Mouse (Mus musculus): ENCODE data around the gene Cotl1. TPM values are rescaled to one million over a fixed set of nuclear protein-coding genes. Genes with fewer than 3 reads are reported as not detected.

Cotl1 gene
- polyA plus RNA-seq, 1 experiment = 593 TPM

DNA sequence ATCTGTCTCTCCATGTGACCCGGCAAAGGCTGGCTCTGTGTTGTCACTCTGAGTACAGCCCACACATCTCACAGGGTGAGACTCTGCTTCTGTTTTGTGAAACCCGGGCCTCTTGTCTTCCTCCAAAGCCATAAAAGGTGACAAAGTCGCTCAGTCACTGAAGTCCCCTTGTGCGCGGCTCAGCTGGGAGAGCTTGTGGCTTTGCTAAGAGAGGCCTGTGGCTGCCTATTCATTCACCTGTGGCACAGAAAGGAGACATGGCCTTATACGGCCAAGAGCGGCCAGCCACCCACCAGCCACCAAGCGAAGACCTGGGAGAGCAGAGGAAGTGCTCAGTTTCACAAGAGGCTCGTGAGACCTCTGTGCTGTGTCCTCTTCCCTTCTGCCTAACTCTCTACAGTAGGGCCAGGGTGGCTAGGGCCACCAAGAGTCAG is 56.2 kb downstream of the Cotl1 start:
- H3K36me3 ChIP-seq (replicated peaks; ENCODE audit: low read length) = no peaks in the 10 kb centered on the region
- peak overlapping the region; percentile 8 for H3K4me3 ChIP-seq (replicated peaks)
- peaks cover 52% of the 10 kb centered on the region for H3K4me1 ChIP-seq
- peaks cover 48% of the 10 kb centered on the region for H3K27me3 ChIP-seq (replicated peaks)
- TF ChIP-seq FLI1 (IDR thresholded peaks at IDR 0.05; ENCODE audit: low read length) (no peak), GATA1 (IDR thresholded peaks at IDR 0.05; ENCODE audit: borderline replicate concordance, low read length) (no peak)
- no peaks in the 10 kb centered on the region for H3K9me3 ChIP-seq

GRCm38 (mm10) chr8:119783579-119783978 is 56.8 kb downstream of the Cotl1 start:
- H3K4me1 ChIP-seq = peaks cover 58% of the 10 kb centered on the region
- H3K36me3 ChIP-seq (replicated peaks; ENCODE audit: low read length) = no peaks in the 10 kb centered on the region
- no peaks in the 10 kb centered on the region for H3K9me3 ChIP-seq
- peaks cover 42% of the 10 kb centered on the region for H3K27me3 ChIP-seq (replicated peaks)
- TF ChIP-seq FLI1 (IDR thresholded peaks at IDR 0.05; ENCODE audit: low read length) = no peak
- TF ChIP-seq GATA1 (IDR thresholded peaks at IDR 0.05; ENCODE audit: borderline replicate concordance, low read length) = no peak
- H3K4me3 ChIP-seq (replicated peaks) = no peak overlapping the region

GRCm38 (mm10) chr8:119782715-119783114 is 57.6 kb downstream of the Cotl1 start:
- Histone ChIP-seq H3K36me3 (replicated peaks; ENCODE audit: low read length) (no peaks in the 10 kb centered on the region), H3K4me1 (peaks cover 64% of the 10 kb centered on the region), H3K27me3 (replicated peaks) (peaks cover 38% of the 10 kb centered on the region), H3K4me3 (replicated peaks) (no peak overlapping the region), H3K9me3 (no peaks in the 10 kb centered on the region)
- no peak for TF ChIP-seq FLI1 (IDR thresholded peaks at IDR 0.05; ENCODE audit: low read length)
- TF ChIP-seq GATA1 (IDR thresholded peaks at IDR 0.05; ENCODE audit: borderline replicate concordance, low read length) = no peak

DNA sequence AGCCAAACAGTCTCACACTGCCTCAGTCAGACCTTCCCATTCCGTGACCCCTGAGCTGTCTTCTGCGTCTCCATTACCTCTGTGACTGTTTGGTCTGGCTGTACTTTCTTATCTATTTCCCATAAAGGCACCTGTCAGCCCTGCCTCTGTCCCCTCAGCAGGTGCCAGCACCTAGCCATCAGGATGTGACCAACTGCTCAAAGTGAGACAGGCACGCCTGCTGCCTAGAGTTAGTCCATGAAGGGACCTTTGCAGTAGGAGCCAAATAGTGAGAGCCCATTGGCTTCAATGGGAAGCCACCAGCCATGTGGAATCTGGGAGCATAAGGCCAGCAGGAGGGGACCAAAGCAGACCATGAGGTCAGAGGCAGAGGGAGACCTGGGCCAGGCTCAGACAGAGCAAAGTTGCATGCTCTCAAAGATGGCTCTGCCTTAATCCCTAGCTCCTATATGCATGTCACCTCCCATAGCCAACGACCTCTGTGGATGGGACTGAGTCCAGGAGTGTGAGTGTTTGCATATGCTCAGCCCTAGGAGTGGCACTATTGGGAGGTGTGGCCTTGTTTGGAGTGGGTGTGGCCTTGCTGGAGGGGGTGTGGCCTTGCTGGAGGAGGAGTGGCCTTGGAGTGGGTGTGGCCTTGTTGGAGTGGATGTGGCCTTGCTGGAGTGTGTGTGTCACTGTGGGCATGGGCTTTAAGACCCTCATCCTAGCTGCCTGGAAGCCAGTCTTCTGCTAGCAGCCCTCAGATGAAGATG is 59.1 kb downstream of the Cotl1 start:
- TF ChIP-seq FLI1 (IDR thresholded peaks at IDR 0.05; ENCODE audit: low read length) = no peak
- no peak for TF ChIP-seq GATA1 (IDR thresholded peaks at IDR 0.05; ENCODE audit: borderline replicate concordance, low read length)
- H3K36me3 ChIP-seq (replicated peaks; ENCODE audit: low read length) = no peaks in the 10 kb centered on the region
- no peak overlapping the region for H3K4me3 ChIP-seq (replicated peaks)
- H3K9me3 ChIP-seq = peaks cover 5% of the 10 kb centered on the region; the same call in 1 of the 2 replicates
- peaks cover 37% of the 10 kb centered on the region for H3K27me3 ChIP-seq (replicated peaks)
- peaks cover 68% of the 10 kb centered on the region for H3K4me1 ChIP-seq

DNA sequence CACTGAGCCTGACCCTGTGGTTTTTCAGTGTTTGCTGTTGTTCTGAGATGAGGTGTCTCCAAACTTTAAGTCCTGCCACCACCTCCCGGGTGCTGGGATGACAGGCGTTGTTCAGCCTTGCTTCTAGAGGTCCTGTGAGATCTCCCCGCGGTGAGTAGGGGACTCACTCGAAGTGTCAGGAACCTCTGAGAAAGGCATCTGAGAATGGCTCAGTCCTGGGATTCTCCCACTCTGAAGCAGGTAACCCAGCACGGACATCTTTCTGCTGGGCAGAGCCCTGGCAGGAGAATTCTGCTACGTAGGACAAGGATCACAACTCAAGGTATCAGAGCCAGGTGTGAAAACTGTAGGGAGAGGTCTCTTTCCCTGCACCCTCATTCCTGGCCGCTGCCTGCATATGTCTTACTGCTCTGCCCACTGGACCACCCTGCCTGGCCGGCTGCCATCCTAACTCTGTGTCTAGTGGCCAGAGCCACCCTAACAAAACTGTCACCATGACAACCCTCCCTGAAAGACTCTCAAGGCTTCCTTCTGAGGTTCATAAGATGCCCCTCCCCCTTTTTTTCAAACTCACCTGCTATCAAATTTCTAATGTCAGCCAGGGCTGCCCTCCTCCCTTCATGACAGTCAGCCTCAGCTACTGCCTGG is 59.8 kb downstream of the Cotl1 start:
- H3K4me1 ChIP-seq = peaks cover 64% of the 10 kb centered on the region
- H3K4me3 ChIP-seq (replicated peaks) = no peak overlapping the region
- peaks cover 5% of the 10 kb centered on the region; the same call in 1 of the 2 replicates for H3K9me3 ChIP-seq
- H3K27me3 ChIP-seq (replicated peaks) = peaks cover 34% of the 10 kb centered on the region
- no peaks in the 10 kb centered on the region for H3K36me3 ChIP-seq (replicated peaks; ENCODE audit: low read length)
- TF ChIP-seq GATA1 (IDR thresholded peaks at IDR 0.05; ENCODE audit: borderline replicate concordance, low read length) = no peak
- no peak for TF ChIP-seq FLI1 (IDR thresholded peaks at IDR 0.05; ENCODE audit: low read length)

GRCm38 (mm10) chr8:119779013-119779737 is 61.2 kb downstream of the Cotl1 start:
- Histone ChIP-seq H3K27me3 (replicated peaks) (peaks cover 27% of the 10 kb centered on the region), H3K36me3 (replicated peaks; ENCODE audit: low read length) (peaks cover 2% of the 10 kb centered on the region), H3K4me3 (replicated peaks) (peak overlapping the region; percentile 93), H3K9me3 (peaks cover 5% of the 10 kb centered on the region; the same call in 1 of the 2 replicates), H3K4me1 (peaks cover 59% of the 10 kb centered on the region)
- TF ChIP-seq GATA1 (IDR thresholded peaks at IDR 0.05; ENCODE audit: borderline replicate concordance, low read length) (no peak), FLI1 (IDR thresholded peaks at IDR 0.05; ENCODE audit: low read length) (no peak)

- no peak for TF ChIP-seq FLI1 (IDR thresholded peaks at IDR 0.05; ENCODE audit: low read length)
- peaks cover 5% of the 10 kb centered on the region for H3K36me3 ChIP-seq (replicated peaks; ENCODE audit: low read length)
- peaks cover 51% of the 10 kb centered on the region for H3K4me1 ChIP-seq
- H3K9me3 ChIP-seq = peaks cover 5% of the 10 kb centered on the region; the same call in 1 of the 2 replicates
- H3K4me3 ChIP-seq (replicated peaks) = peak within 1 kb of the TSS; percentile 93
- peaks cover 28% of the 10 kb centered on the region for H3K27me3 ChIP-seq (replicated peaks)
These were observed 62.1 kb downstream of the Cotl1 start, which contains the start of gene Tldc1 for GRCm38 (mm10) chr8:119778263-119778662. TSS of gene Tldc1 (minus strand) at chr8:119778416.

- H3K9me3 ChIP-seq = peaks cover 5% of the 10 kb centered on the region; the same call in 1 of the 2 replicates
- peaks cover 28% of the 10 kb centered on the region for H3K27me3 ChIP-seq (replicated peaks)
- H3K36me3 ChIP-seq (replicated peaks; ENCODE audit: low read length) = peaks cover 9% of the 10 kb centered on the region
- peaks cover 47% of the 10 kb centered on the region for H3K4me1 ChIP-seq
- no peak for TF ChIP-seq FLI1 (IDR thresholded peaks at IDR 0.05; ENCODE audit: low read length)
- no peak for TF ChIP-seq GATA1 (IDR thresholded peaks at IDR 0.05; ENCODE audit: borderline replicate concordance, low read length)
- peak overlapping the region; percentile 93 for H3K4me3 ChIP-seq (replicated peaks)
These were observed 62.6 kb downstream of the Cotl1 start for GRCm38 (mm10) chr8:119777765-119778164.

DNA sequence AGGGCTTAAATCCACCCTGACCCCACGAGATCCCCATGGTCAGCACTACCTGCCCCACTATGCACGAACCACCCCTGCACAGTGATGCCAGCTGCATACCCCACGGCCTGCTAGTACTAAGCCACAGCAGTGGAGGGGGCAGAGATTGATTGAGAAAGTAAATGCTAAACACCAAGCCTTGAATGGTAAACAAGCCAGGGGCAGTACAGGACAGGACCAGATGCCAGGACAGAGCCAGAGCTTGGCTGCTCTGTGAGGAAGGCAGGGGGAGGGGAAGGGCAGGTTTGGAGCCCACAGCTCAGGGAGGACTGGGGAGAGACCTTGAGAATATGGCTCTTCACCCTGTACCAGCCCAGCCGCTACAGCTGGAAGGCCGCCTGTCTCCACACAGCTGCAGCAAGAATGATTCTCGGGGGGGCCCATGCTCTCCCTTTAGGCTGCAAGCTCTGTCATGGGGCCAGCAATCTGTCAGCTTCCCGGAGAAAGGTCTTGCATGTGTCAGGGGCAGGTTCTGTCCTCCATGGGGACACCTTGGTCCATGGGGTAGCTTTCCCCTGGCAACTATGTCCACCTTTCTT is 63.6 kb downstream of the Cotl1 start:
- TF ChIP-seq FLI1 (IDR thresholded peaks at IDR 0.05; ENCODE audit: low read length) = no peak
- no peak for TF ChIP-seq GATA1 (IDR thresholded peaks at IDR 0.05; ENCODE audit: borderline replicate concordance, low read length)
- peaks cover 5% of the 10 kb centered on the region; the same call in 1 of the 2 replicates for H3K9me3 ChIP-seq

More for the DNA sequence above, 63.6 kb downstream of the Cotl1 start:
- Histone ChIP-seq H3K4me3 (replicated peaks) (no peak overlapping the region), H3K4me1 (peaks cover 43% of the 10 kb centered on the region), H3K36me3 (replicated peaks; ENCODE audit: low read length) (peaks cover 16% of the 10 kb centered on the region), H3K27me3 (replicated peaks) (peaks cover 28% of the 10 kb centered on the region)

Measured in megakaryocyte, embryonic 14.5 days (primary cell).